Mouse (Mus musculus) cerebellum, adult (tissue): ENCODE results near the gene AC170998.1.
"Not testable (repeated sequence)": the region's sequence is repeated elsewhere in the genome, so short reads cannot be mapped to it uniquely, and the experiment has no call there.

ENCODE experiments used
- ATAC-seq: cut with Nextera tagmentation; 2 replicates; pipeline ENCODE4 v1.9.2; 2017; ENCODE audit warnings: mild to moderate bottlenecking, moderate library complexity, mixed read lengths; ENCODE audit not compliant: insufficient number of reproducible peaks, low FRiP score, low TSS enrichment

The AC170998.1 gene

DNA sequence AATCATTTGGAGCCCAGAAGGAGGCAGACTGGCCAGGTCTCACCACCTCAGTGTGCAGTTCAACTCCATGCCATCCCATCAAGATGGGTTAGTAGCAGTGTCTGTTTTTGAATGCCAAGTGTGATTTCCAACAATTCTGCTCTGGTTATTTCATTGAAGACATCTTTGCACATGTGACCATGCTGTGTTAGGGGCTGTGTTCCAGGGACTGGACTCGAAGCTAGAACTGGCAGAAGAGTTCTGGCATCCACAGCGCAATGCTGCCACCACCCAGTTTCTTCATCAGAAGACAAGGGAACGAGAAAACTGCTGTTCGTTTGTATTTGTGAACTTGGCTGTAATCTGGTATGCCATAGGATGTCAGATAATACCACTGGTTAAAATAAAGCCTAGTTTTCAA, 22.1 kb downstream of the AC170998.1 start:
- no peak for ATAC-seq

- ATAC-seq, result no peak
Observed at GRCm38 (mm10) chr17:28750580-28750979, 24.7 kb downstream of the AC170998.1 start.

DNA sequence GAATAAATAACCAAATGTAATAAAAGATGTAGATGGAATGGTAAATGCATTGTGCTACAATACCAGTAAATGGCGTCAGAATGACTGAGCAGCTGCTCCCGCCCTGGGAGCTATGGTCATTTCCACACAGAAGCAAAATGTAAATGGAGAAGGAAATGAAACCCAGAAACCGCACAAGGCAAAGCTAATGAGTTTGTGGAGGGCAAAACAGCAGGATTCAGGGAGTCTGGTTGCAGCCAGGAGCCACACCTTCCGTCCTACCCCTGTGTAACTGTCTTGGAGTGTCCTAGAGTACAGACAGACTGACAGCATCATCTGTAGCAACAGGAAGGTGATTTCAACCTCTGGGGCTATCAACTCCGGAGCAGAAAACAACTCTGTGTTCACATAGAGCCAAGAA, 30.6 kb downstream of the AC170998.1 start:
- ATAC-seq, result no peak

- no peak for ATAC-seq
Observed at GRCm38 (mm10) chr17:28757470-28757869, 31.6 kb downstream of the AC170998.1 start.

GRCm38 (mm10) chr17:28760736-28761312, 34.9 kb downstream of the AC170998.1 start:
- no peak for ATAC-seq

DNA sequence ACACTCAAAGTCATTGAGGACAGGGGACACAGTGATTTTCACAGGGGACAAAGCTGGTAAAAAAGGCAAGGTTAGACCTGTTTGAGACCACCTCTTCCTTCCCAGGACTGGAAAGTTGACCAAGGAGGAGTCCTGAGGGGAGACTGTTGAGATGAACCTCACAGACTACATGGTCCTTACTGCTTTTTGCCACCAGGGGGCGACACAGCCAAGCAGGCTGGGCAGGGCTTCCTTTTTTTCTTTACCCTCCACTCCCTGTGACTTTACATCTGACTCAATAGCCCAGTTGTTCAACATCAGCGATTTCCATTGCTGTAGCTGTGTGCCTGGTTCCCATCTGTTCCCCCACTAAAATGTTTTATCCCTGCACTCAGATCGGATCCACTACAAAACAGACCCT, 36.0 kb downstream of the AC170998.1 start:
- no peak for ATAC-seq

DNA sequence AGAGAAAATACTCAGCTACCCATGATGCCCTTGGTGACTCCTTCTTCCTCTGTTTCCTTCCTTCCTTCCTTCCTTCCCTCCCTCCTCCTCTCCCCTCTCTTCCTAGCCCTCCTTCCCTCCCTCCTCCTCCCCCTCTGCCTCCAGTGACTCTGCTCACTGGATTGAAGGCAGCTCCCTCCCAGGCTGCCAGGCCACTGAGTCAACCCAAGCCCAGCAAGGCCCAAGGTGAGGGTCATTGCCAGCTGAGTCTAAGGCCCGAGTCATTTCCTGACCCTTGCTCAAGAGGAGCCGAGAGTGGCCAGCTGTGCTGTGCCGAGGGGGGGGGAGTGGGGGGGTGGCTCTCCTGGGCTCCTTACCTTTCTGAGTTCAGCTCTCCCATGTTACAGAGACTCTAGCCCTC, 40.3 kb downstream of the AC170998.1 start:
- no peak for ATAC-seq

- no peak for ATAC-seq
Observed at GRCm38 (mm10) chr17:28766781-28767515, 41.1 kb downstream of the AC170998.1 start.

DNA sequence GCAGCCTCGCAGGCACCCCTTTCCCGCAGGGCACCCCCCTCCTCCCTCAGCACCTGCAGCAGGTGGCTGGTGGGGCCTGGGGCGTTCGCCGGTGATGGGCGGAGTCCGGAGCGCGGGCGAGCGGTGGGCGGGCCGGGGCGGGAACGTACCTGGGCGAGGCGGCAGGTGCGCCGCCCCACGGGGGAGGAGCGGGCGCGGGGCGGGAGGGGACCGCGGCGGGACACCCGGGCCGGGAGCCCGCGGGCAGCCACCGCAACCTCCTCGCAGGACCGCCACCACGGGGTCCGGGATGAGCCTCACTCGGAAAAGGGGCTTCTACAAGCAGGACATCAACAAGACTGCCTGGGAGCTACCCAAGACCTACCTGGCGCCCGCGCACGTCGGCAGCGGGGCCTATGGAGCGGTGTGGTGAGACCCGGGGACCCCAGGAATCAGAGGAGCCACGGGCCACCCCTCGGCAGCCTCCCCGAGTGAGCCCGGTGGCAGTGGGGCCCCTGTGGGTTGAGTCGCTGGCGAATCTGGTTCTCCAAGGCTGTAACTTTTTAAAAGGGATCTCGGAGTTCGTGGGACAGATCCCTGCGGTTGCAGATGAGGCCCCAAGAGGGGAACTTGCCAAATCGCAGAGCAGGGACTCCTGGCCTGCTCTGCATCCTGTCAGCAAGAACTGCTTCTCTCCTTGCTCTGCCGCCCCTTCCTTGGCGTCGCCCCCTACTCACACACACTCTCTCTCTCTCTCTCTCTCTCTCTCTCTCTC, 43.4 kb downstream of the AC170998.1 start, which contains the start of gene Mapk13:
Gene Mapk13 (plus strand): TSS at position 177 of the 754 bp plus-strand sequence.
- ATAC-seq, result no peak

- no peak for ATAC-seq
Observed at GRCm38 (mm10) chr17:28769875-28770421, 44.1 kb downstream of the AC170998.1 start.

- no peak for ATAC-seq
Observed at GRCm38 (mm10) chr17:28771289-28771688, 45.4 kb downstream of the AC170998.1 start.

DNA sequence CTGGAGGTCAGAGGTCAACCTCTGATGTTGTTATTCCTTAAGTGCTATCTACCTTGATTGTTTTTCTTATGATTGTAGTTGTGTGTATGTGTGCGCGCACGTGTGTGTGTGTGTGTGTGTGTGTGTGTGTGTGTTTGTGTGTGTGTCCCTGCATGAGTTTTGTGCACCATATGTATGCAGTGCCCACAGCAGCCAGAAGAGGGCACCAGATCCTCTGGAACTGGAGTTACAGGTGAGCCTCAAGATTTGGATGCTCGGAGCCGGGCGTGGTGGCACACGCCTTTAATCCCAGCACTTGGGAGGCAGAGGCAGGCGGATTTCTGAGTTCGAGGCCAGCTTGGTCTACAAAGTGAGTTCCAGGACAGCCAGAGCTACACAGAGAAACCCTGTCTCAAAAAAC, 48.4 kb downstream of the AC170998.1 start:
- ATAC-seq, result not testable (repeated sequence)

DNA sequence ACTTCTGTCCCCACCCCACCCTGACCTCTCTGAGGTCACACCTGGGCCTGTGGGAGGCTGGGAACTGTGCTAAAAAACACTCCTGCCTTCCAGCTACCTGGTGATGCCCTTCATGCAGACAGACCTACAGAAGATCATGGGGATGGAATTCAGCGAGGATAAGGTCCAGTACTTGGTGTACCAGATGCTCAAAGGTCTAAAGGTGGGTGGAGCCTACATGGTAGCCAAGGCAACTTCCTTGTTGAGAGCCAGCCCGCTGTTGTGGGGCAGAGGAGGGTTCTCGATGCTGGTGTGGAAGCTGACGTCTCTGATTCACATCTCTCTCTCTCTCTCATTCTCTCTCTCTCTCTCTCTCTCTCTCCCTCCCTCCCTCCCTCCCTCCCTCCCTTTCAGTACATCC, 49.3 kb downstream of the AC170998.1 start:
- no peak for ATAC-seq
